ENCODE assay signal across 8 mouse cellular contexts in the genomic region with DNA sequence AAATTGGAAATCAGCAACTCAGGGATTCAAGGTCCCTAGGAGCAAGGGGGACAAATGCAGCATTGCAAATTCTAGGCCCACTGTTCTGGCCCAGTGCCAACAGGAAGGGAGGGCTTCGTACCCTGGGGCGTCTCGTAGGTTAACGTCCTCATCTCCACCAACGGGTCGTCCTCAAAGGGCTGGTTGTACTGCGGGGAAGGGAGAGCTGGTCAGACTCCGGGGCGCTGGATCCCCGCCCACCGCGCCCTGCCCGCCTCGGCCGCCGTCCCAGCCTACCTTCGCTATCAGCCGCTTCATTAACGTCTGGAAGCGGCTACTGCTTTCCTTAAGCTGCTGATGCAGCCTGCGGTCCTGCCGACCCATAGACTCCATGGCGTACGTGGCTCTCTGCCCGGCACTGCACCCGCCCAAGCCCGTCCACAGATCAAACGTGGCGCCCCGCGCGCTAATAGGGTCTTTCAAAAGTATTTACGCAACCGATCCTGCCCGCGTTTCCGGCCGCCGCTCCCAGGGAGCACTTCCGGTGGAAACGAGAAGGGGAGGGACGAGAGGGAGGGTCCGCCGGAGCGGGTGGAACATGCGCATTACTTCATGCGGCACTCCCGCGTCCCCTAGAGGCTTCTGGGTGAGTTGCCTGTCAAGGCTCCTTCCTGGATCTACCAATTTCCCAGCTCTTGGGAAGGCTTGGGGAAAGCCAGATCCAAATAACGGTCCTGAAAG. TPM values are rescaled to one million over a fixed set of nuclear protein-coding genes. Genes with fewer than 3 reads are reported as not detected.
DNase-seq lines count a peak whose midpoint lies in the region; ATAC-seq and TF ChIP-seq lines count a peak whose summit lies in the region.

Gene Hjurp, minus strand, starts transcription at position 536 of the 720 bp plus-strand sequence.
Gene Trpm8, plus strand, starts transcription at position 564 of the 720 bp plus-strand sequence.

- peak; percentile 91 for ATAC-seq in G1E (ENCODE audit: extremely low read depth, insufficient number of reproducible peaks, low FRiP score, poor library complexity, severe bottlenecking)
- ATAC-seq in forebrain, embryonic 16.5 days: peak; percentile 97
- peak; percentile 96 for ATAC-seq in lung, embryonic 14.5 days (ENCODE audit: insufficient read depth)

- peak within 1 kb of the TSS; percentile 72 for H3K9ac ChIP-seq in forebrain, embryonic 16.5 days (replicated peaks; ENCODE audit: low read depth, low read length)
- peak within 1 kb of the TSS; percentile 73 for H3K9ac ChIP-seq in lung, embryonic 14.5 days

- no peaks in the 10 kb centered on the region for H3K9me3 ChIP-seq in G1E (replicated peaks)
- H3K9me3 ChIP-seq in forebrain, embryonic 16.5 days (ENCODE audit: control insufficient read depth, low read length): peaks cover 5% of the 10 kb centered on the region; the same call in 1 of the 2 replicates
- no peaks in the 10 kb centered on the region for H3K9me3 ChIP-seq in lung, embryonic 14.5 days (ENCODE audit: low read depth, low read length)

- peaks cover 52% of the 10 kb centered on the region for H3K4me1 ChIP-seq in G1E (ENCODE audit: insufficient read depth, low read depth, low read length)
- peaks cover 21% of the 10 kb centered on the region for H3K4me1 ChIP-seq in forebrain, embryonic 16.5 days (replicated peaks; ENCODE audit: control insufficient read depth, insufficient read depth, low read length)
- H3K4me1 ChIP-seq in lung, embryonic 14.5 days (ENCODE audit: insufficient read depth): peaks cover 12% of the 10 kb centered on the region
- peaks cover 4% of the 10 kb centered on the region for H3K4me1 ChIP-seq in olfactory bulb, adult 2 months (ENCODE audit: control insufficient read depth, insufficient read depth, low read length)
- H3K4me1 ChIP-seq in thymus, adult 2 months (replicated peaks; ENCODE audit: control insufficient read depth, insufficient read depth, low read length): peaks cover 8% of the 10 kb centered on the region

- H3K4me2 ChIP-seq in forebrain, embryonic 16.5 days (ENCODE audit: low read length): peak within 1 kb of the TSS; percentile 61
- H3K4me2 ChIP-seq in lung, embryonic 14.5 days: peak within 1 kb of the TSS; percentile 63

- DNase-seq in G1E (ENCODE audit: low spot score): peak; percentile 99
- peak; percentile 100 for DNase-seq in cerebellum, adult 18-20 months
- peak; percentile 100 for DNase-seq in heart, postnatal 36 days
- peak; percentile 100 for DNase-seq in layer of hippocampus, adult 2 months (ENCODE audit: low spot score in 2 of 2)
- peak; percentile 100 for DNase-seq in lung, embryonic 14.5 days
- peak; percentile 100 for DNase-seq in thymus, adult 2 months

- H3K4me3 ChIP-seq in G1E (ENCODE audit: low read depth, low read length): peak within 1 kb of the TSS; percentile 72
- peak within 1 kb of the TSS; percentile 51 for H3K4me3 ChIP-seq in forebrain, embryonic 16.5 days (replicated peaks; ENCODE audit: low read length)
- H3K4me3 ChIP-seq in layer of hippocampus, adult 2 months: peak within 1 kb of the TSS; percentile 57
- H3K4me3 ChIP-seq in lung, embryonic 14.5 days (ENCODE audit: low read depth, low read length): peak within 1 kb of the TSS; percentile 53
- H3K4me3 ChIP-seq in olfactory bulb, adult 2 months (ENCODE audit: insufficient read depth, low read depth, low read length): peak within 1 kb of the TSS; percentile 48
- peak within 1 kb of the TSS; percentile 42 for H3K4me3 ChIP-seq in thymus, adult 2 months (ENCODE audit: control insufficient read depth, insufficient read depth, low read length)

- no peak for TF ChIP-seq POLR2A in olfactory bulb, adult 2 months (IDR thresholded peaks at IDR 0.05; ENCODE audit: insufficient read depth, low read depth, low read length)
- no peak for TF ChIP-seq POLR2A in thymus, adult 2 months (IDR thresholded peaks at IDR 0.05; ENCODE audit: control insufficient read depth, extremely low read depth, insufficient read depth, low read length, poor library complexity)

- WGBS in forebrain, embryonic 16.5 days: under 1% methylated on average over 50 of the region's 50 CpGs
- 1% methylated on average over 50 of the region's 50 CpGs for WGBS in lung, embryonic 14.5 days
- WGBS in olfactory bulb, adult 2 months: under 1% methylated on average over 50 of the region's 50 CpGs
- 2% methylated on average over 50 of the region's 50 CpGs for WGBS in thymus, adult 2 months

- H3K27me3 ChIP-seq in G1E (ENCODE audit: insufficient read depth, low read length): peaks cover 7% of the 10 kb centered on the region; the same call in 1 of the 2 replicates
- no peaks in the 10 kb centered on the region for H3K27me3 ChIP-seq in forebrain, embryonic 16.5 days (replicated peaks; ENCODE audit: control insufficient read depth, insufficient read depth, low read length)
- H3K27me3 ChIP-seq in lung, embryonic 14.5 days (ENCODE audit: insufficient read depth, low read length): no peaks in the 10 kb centered on the region
- no peaks in the 10 kb centered on the region for H3K27me3 ChIP-seq in thymus, adult 2 months (ENCODE audit: control insufficient read depth, insufficient read depth, low read length)

- peak within 1 kb of the TSS; percentile 67 for H3K27ac ChIP-seq in forebrain, embryonic 16.5 days (ENCODE audit: low read length)
- peak within 1 kb of the TSS; percentile 23 for H3K27ac ChIP-seq in layer of hippocampus, adult 2 months
- peak within 1 kb of the TSS; percentile 89 for H3K27ac ChIP-seq in lung, embryonic 14.5 days (ENCODE audit: low read depth)
- no peak within 1 kb of the TSS for H3K27ac ChIP-seq in olfactory bulb, adult 2 months (ENCODE audit: insufficient read depth, low read depth, low read length)
- peak within 1 kb of the TSS; percentile 0 for H3K27ac ChIP-seq in thymus, adult 2 months (ENCODE audit: control insufficient read depth, insufficient read depth, low read length)

- H3K36me3 ChIP-seq in G1E (replicated peaks): peaks cover 41% of the 10 kb centered on the region
- peaks cover 11% of the 10 kb centered on the region; the same call in 1 of the 2 replicates for H3K36me3 ChIP-seq in forebrain, embryonic 16.5 days (ENCODE audit: control insufficient read depth, insufficient read depth)
- H3K36me3 ChIP-seq in lung, embryonic 14.5 days (ENCODE audit: insufficient read depth): peaks cover 39% of the 10 kb centered on the region
- peaks cover 28% of the 10 kb centered on the region for H3K36me3 ChIP-seq in thymus, adult 2 months (ENCODE audit: control insufficient read depth, insufficient read depth, low read length)

- intact Hi-C loops in heart, postnatal 36 days (cut with DNase I): no loop called here

- TF ChIP-seq CTCF in G1E (IDR thresholded peaks at IDR 0.05; ENCODE audit: low read depth, low read length): peak; percentile 99
- TF ChIP-seq CTCF in layer of hippocampus, adult 2 months (conservative IDR thresholded peaks at IDR 0.05): peak; percentile 95
- TF ChIP-seq CTCF in lung, embryonic 14.5 days (IDR thresholded peaks at IDR 0.05; ENCODE audit: low read depth): peak; percentile 100
- TF ChIP-seq CTCF in olfactory bulb, adult 2 months (IDR thresholded peaks at IDR 0.05; ENCODE audit: insufficient read depth, low read depth, low read length): no peak
- TF ChIP-seq CTCF in thymus, adult 2 months (IDR thresholded peaks at IDR 0.05; ENCODE audit: borderline replicate concordance, control insufficient read depth, extremely low read depth, insufficient read depth, low read length, poor library complexity): no peak

RNA-seq across cellular contexts. Expression of gene Hjurp, which starts in this region (rescaled TPM):
- total RNA-seq in G1E (2014; fragmentation: Nextera tagmentation) (230 and 327 TPM in 2 replicates), G1E (2017) (187 and 221 TPM in 2 replicates)
- polyA plus RNA-seq in G1E (2012): 42.0 and 52.9 TPM in 2 replicates
- polyA plus RNA-seq in forebrain, embryonic 16.5 days (2015; fragmentation: Nextera tagmentation; extraction: Ambion mirVana): 121 TPM in 2 replicates
- 10 to 100 TPM; 12.2 to 13.3 TPM for total RNA-seq in heart, postnatal 36 days (2021)
- 10 to 100 TPM; 31.9 to 35.3 TPM for total RNA-seq in layer of hippocampus, adult 2 months (2021)
- 215 and 225 TPM in 2 replicates for polyA plus RNA-seq in lung, embryonic 14.5 days (2014; fragmentation: Nextera tagmentation; extraction: Ambion mirVana)
- polyA plus RNA-seq in olfactory bulb, adult 2 months (2012; ENCODE audit: insufficient read depth, insufficient read length, low replicate concordance, missing spikeins): 157 TPM in 1 of 2 replicates, not detected in the other
- polyA plus RNA-seq in thymus, adult 2 months (2012; rRNA removed): 168 and 197 TPM in 2 replicates

RNA-seq across cellular contexts. Expression of gene Trpm8, which starts in this region (rescaled TPM):
- total RNA-seq in G1E (2014; fragmentation: Nextera tagmentation) (not detected in 2 replicates), G1E (2017) (under 0.01 TPM in 1 of 2 replicates, not detected in the other)
- polyA plus RNA-seq in G1E (2012): not detected in 2 replicates
- 0.09 TPM in 1 of 2 replicates, not detected in the other for polyA plus RNA-seq in forebrain, embryonic 16.5 days (2015; fragmentation: Nextera tagmentation; extraction: Ambion mirVana)
- total RNA-seq in heart, postnatal 36 days (2021): not detected
- under 1 TPM in 1 of 2 experiments, not detected in 1; 0.12 TPM for total RNA-seq in layer of hippocampus, adult 2 months (2021)
- 0.18 TPM in 1 of 2 replicates, not detected in the other for polyA plus RNA-seq in lung, embryonic 14.5 days (2014; fragmentation: Nextera tagmentation; extraction: Ambion mirVana)
- not detected in 2 replicates for polyA plus RNA-seq in olfactory bulb, adult 2 months (2012; ENCODE audit: insufficient read depth, insufficient read length, low replicate concordance, missing spikeins)
- 0.03 and 0.08 TPM in 2 replicates for polyA plus RNA-seq in thymus, adult 2 months (2012; rRNA removed)

Comparison
In these comparisons a context has a peak if more than half of its experiments do, and no peak if none do; other contexts are left out.
1. RNA of gene Hjurp (total RNA-seq): 187 to 327 TPM in G1E; 31.9 to 35.3 TPM in layer of hippocampus, adult 2 months and 12.2 to 13.3 TPM in heart, postnatal 36 days; every median in the first group is over 4 times any median in the second.
2. CTCF ChIP-seq: peak in G1E (single experiment), layer of hippocampus, adult 2 months (single experiment) and lung, embryonic 14.5 days (single experiment); none in olfactory bulb, adult 2 months (single experiment) and thymus, adult 2 months (single experiment).
3. Peak in every context shown above with its lines, with median percentiles within 50 percentile points of each other: ATAC-seq, DNase-seq and H3K4me3 ChIP-seq.